Mouse (Mus musculus) embryo, embryonic 10.5 days (tissue): ENCODE measurements around the gene Psd4.
A peak's percentile ranks its signal among the peaks of the same experiment; 100 is the strongest.

Experiments used
- DNase-seq: peaks from one replicate; pipeline ENCODE4 v3.0.0-alpha.2; 2015; ENCODE audit warnings: low spot score

Psd4 gene

GRCm38 (mm10) chr2:24386158-24386963, 19.0 kb downstream of the Psd4 start:
- no peak for DNase-seq

- DNase-seq = no peak
Observed at GRCm38 (mm10) chr2:24386964-24387320, 19.6 kb downstream of the Psd4 start.

GRCm38 (mm10) chr2:24387361-24388283, 20.2 kb downstream of the Psd4 start:
- no peak for DNase-seq

- DNase-seq = no peak
Observed at GRCm38 (mm10) chr2:24393251-24393650, 25.9 kb downstream of the Psd4 start.

GRCm38 (mm10) chr2:24397115-24397514, 29.7 kb downstream of the Psd4 start:
- DNase-seq = no peak

GRCm38 (mm10) chr2:24400711-24401110, 33.3 kb downstream of the Psd4 start:
- DNase-seq = no peak

- peak; percentile 91 for DNase-seq
Observed at GRCm38 (mm10) chr2:24405345-24406012, 38.1 kb downstream of the Psd4 start.

GRCm38 (mm10) chr2:24407701-24408485, 40.5 kb downstream of the Psd4 start:
- DNase-seq = peak; percentile 18

- peak; percentile 86 for DNase-seq
Observed at GRCm38 (mm10) chr2:24409166-24409565, 41.8 kb downstream of the Psd4 start.

GRCm38 (mm10) chr2:24413172-24413571, 45.8 kb downstream of the Psd4 start:
- DNase-seq = no peak

GRCm38 (mm10) chr2:24413677-24414076, 46.3 kb downstream of the Psd4 start:
- no peak for DNase-seq

GRCm38 (mm10) chr2:24416668-24417067, 49.3 kb downstream of the Psd4 start:
- DNase-seq = no peak

- no peak for DNase-seq
Observed at GRCm38 (mm10) chr2:24417106-24417505, 49.7 kb downstream of the Psd4 start.

- DNase-seq = no peak
Observed at GRCm38 (mm10) chr2:24417564-24417963, 50.2 kb downstream of the Psd4 start.

- DNase-seq = no peak
Observed at GRCm38 (mm10) chr2:24421211-24421863, 54.0 kb downstream of the Psd4 start.

- DNase-seq = no peak
Observed at GRCm38 (mm10) chr2:24422815-24423214, 55.4 kb downstream of the Psd4 start.

GRCm38 (mm10) chr2:24425630-24426029, 58.2 kb downstream of the Psd4 start:
- no peak for DNase-seq

GRCm38 (mm10) chr2:24427866-24428675, 60.7 kb downstream of the Psd4 start:
- peak; percentile 26 for DNase-seq

- no peak for DNase-seq
Observed at GRCm38 (mm10) chr2:24429806-24430205, 62.4 kb downstream of the Psd4 start.

- DNase-seq = no peak
Observed at GRCm38 (mm10) chr2:24434670-24435069, 67.3 kb downstream of the Psd4 start.
